In genomic region chr2:167668426-167668825, GRCm38 (mm10) we compare ENCODE assay signal across 27 mouse cellular contexts. TPM values are rescaled to one million over a fixed set of nuclear protein-coding genes. Genes with fewer than 3 reads are reported as not detected.
DNase-seq lines count a peak whose midpoint lies in the region; ATAC-seq lines count a peak whose summit lies in the region.
"Had no signal": no experiment of that assay in that cellular context is flagged by ENCODE, and none has a peak within 500 bp of the region (broad histone marks: within the 10 kb centered on the region; RNA-seq: fewer than 3 reads in every experiment).

No protein-coding gene starts in this region.

- no peak for ATAC-seq in kidney, embryonic 16.5 days (ENCODE audit: low FRiP score, low TSS enrichment)
- ATAC-seq in kidney, embryonic 15.5 days (replicated peaks; ENCODE audit: low FRiP score), result no peak; the same call in 1 of the 2 replicates
- ATAC-seq: forebrain, embryonic 14.5 days; forebrain, postnatal 0 days; hindbrain, embryonic 16.5 days had no signal

- no peak overlapping the region for H3K9ac ChIP-seq in kidney, embryonic 16.5 days (replicated peaks; ENCODE audit: low read length)
- no peak overlapping the region for H3K9ac ChIP-seq in kidney, embryonic 15.5 days
- H3K9ac ChIP-seq: embryonic facial prominence, embryonic 12.5 days; embryonic facial prominence, embryonic 15.5 days; forebrain, postnatal 0 days; heart, embryonic 13.5 days; hindbrain, embryonic 12.5 days had no signal

- no peak overlapping the region for H3K4me2 ChIP-seq in kidney, embryonic 16.5 days (replicated peaks; ENCODE audit: low read depth, low read length)
- H3K4me2 ChIP-seq in kidney, embryonic 15.5 days, result no peak overlapping the region
- H3K4me2 ChIP-seq: embryonic facial prominence, embryonic 12.5 days; embryonic facial prominence, embryonic 15.5 days; heart, embryonic 13.5 days; hindbrain, embryonic 12.5 days had no signal

- H3K27me3 ChIP-seq in kidney, embryonic 16.5 days (ENCODE audit: insufficient read depth, low read length), result no peaks in the 10 kb centered on the region
- no peaks in the 10 kb centered on the region for H3K27me3 ChIP-seq in kidney, embryonic 15.5 days
- H3K27me3 ChIP-seq: embryonic facial prominence, embryonic 12.5 days; embryonic facial prominence, embryonic 15.5 days; hindbrain, embryonic 12.5 days had no signal

- no peaks in the 10 kb centered on the region for H3K36me3 ChIP-seq in kidney, embryonic 16.5 days (ENCODE audit: insufficient read depth, low read length)
- no peaks in the 10 kb centered on the region for H3K36me3 ChIP-seq in kidney, embryonic 15.5 days
- H3K36me3 ChIP-seq: embryonic facial prominence, embryonic 12.5 days; embryonic facial prominence, embryonic 15.5 days; heart, embryonic 10.5 days; heart, embryonic 13.5 days; hindbrain, embryonic 12.5 days had no signal

- 0 out of 2 replicates have a peak, but pooled peaks cover 5% of the 10 kb centered on the region for H3K4me1 ChIP-seq in kidney, embryonic 16.5 days (ENCODE audit: insufficient read depth, low read length)
- peaks cover 4% of the 10 kb centered on the region for H3K4me1 ChIP-seq in kidney, embryonic 15.5 days

- H3K9me3 ChIP-seq in kidney, embryonic 16.5 days (ENCODE audit: low read length), result no peaks in the 10 kb centered on the region
- H3K9me3 ChIP-seq in kidney, embryonic 15.5 days (replicated peaks), result no peaks in the 10 kb centered on the region
- H3K9me3 ChIP-seq: embryonic facial prominence, embryonic 12.5 days; embryonic facial prominence, embryonic 15.5 days; heart, embryonic 10.5 days; heart, embryonic 13.5 days; hindbrain, embryonic 12.5 days had no signal

- DNase-seq in kidney, adult 11 months, result peak; percentile 89
- DNase-seq in kidney, adult 8-10 months, result peak; percentile 78 to 83
- DNase-seq in kidney, postnatal 14 days, result peak; percentile 73
- no peak for DNase-seq in c-Kit-positive CD71-positive TER-119-positive erythroid progenitor cells, embryonic 14.5 days (ENCODE audit: low spot score)
- no peak for DNase-seq in layer of hippocampus, adult 11-12 months (ENCODE audit: low spot score)
- DNase-seq: adrenal gland, postnatal 10 days; adrenal gland, postnatal 36 days; cerebellum, adult 11 months; cerebellum, adult 2 months; cerebellum, adult 9-11 months; cerebellum, postnatal 25 days; forebrain, postnatal 0 days; gastrocnemius, adult 2 months; gastrocnemius, postnatal 25 days; heart, adult 2 months; heart, postnatal 14 days; heart, postnatal 4 days had no signal

- no peak overlapping the region for H3K27ac ChIP-seq in kidney, embryonic 16.5 days (ENCODE audit: low read length)
- no peak overlapping the region for H3K27ac ChIP-seq in kidney, embryonic 15.5 days
- H3K27ac ChIP-seq: embryonic facial prominence, embryonic 12.5 days; embryonic facial prominence, embryonic 15.5 days; gastrocnemius, adult 2 months; heart, adult 2 months; heart, embryonic 10.5 days; heart, embryonic 13.5 days; hindbrain, embryonic 12.5 days had no signal

- WGBS in kidney, embryonic 16.5 days, result 71% methylated on average over 5 of the region's 5 CpGs
- 72% methylated on average over 5 of the region's 5 CpGs for WGBS in kidney, embryonic 15.5 days

- H3K4me3 ChIP-seq in kidney, embryonic 16.5 days (ENCODE audit: low read length), result no peak overlapping the region
- no peak overlapping the region for H3K4me3 ChIP-seq in kidney, embryonic 15.5 days (replicated peaks)
- H3K4me3 ChIP-seq: embryonic facial prominence, embryonic 12.5 days; embryonic facial prominence, embryonic 15.5 days; gastrocnemius, adult 2 months; heart, adult 2 months; heart, embryonic 10.5 days; heart, embryonic 13.5 days; hindbrain, embryonic 12.5 days had no signal

RNA-seq across cellular contexts. Expression of gene Gm20431, which starts 7.1 kb away (rescaled TPM):
- 1.3 and 6.1 TPM in 2 replicates for polyA plus RNA-seq in kidney, embryonic 16.5 days (2015; fragmentation: Nextera tagmentation; extraction: Ambion mirVana)
- 12.1 and 12.8 TPM in 2 replicates for polyA plus RNA-seq in kidney, embryonic 15.5 days (2015; fragmentation: Nextera tagmentation; extraction: Ambion mirVana)
- polyA plus RNA-seq: frontal cortex, adult 2 months had no signal

RNA-seq across cellular contexts. Expression of gene Cebpb, which starts 20.3 kb away (rescaled TPM):
- polyA plus RNA-seq in kidney, embryonic 16.5 days (2015; fragmentation: Nextera tagmentation; extraction: Ambion mirVana), result 0.34 and 0.45 TPM in 2 replicates
- polyA plus RNA-seq in kidney, embryonic 15.5 days (2015; fragmentation: Nextera tagmentation; extraction: Ambion mirVana), result 5.1 and 5.7 TPM in 2 replicates

RNA-seq across cellular contexts. Expression of gene Tmem189, which starts 21.2 kb away (rescaled TPM):
- 54.9 and 58.8 TPM in 2 replicates for polyA plus RNA-seq in kidney, embryonic 16.5 days (2015; fragmentation: Nextera tagmentation; extraction: Ambion mirVana)
- 47.3 and 48.1 TPM in 2 replicates for polyA plus RNA-seq in kidney, embryonic 15.5 days (2015; fragmentation: Nextera tagmentation; extraction: Ambion mirVana)

RNA-seq across cellular contexts. Expression of gene Ube2v1, which starts 36.5 kb away (rescaled TPM):
- 319 and 338 TPM in 2 replicates for polyA plus RNA-seq in kidney, embryonic 16.5 days (2015; fragmentation: Nextera tagmentation; extraction: Ambion mirVana)
- 284 and 313 TPM in 2 replicates for polyA plus RNA-seq in kidney, embryonic 15.5 days (2015; fragmentation: Nextera tagmentation; extraction: Ambion mirVana)

Comparison
In these comparisons a context has a peak if more than half of its experiments do, and no peak if none do; other contexts are left out.
1. DNase-seq: peak in kidney, adult 11 months (single experiment), kidney, adult 8-10 months (2 of 2) and kidney, postnatal 14 days (single experiment); none in c-Kit-positive CD71-positive TER-119-positive erythroid progenitor cells, embryonic 14.5 days (single experiment) and layer of hippocampus, adult 11-12 months (single experiment).